Mouse (Mus musculus): ENCODE measurements around the gene Dbndd2.

- TF ChIP-seq POLR2A (IDR thresholded peaks at IDR 0.05; ENCODE audit: control insufficient read depth, extremely low read depth, insufficient read depth, low read length, poor library complexity) (no peak), CTCF (IDR thresholded peaks at IDR 0.05; ENCODE audit: borderline replicate concordance, control insufficient read depth, extremely low read depth, insufficient read depth, low read length, poor library complexity) (no peak)
Measured at GRCm38 (mm10) chr2:164448140-164448539, 37.8 kb upstream of the Dbndd2 start.

All from thymus, adult 2 months (tissue).